Mouse (Mus musculus) activated CD4-positive, CD25-positive, alpha-beta regulatory T cell, adult 4 months (primary cell): ENCODE measurements at regions not wholly inside any gene's neighbourhood (a gene's known extent, or its start where the extent isn't known, plus 50 kb on each side); places are given as distances from the start of the nearest gene placed in this dataset.
"Not testable (repeated sequence)": the region's sequence is repeated elsewhere in the genome, so short reads cannot be mapped to it uniquely, and the experiment has no call there.

ENCODE experiments used
- ATAC-seq: one replicate; pipeline ENCODE4 v1.8.0; 2017

DNA sequence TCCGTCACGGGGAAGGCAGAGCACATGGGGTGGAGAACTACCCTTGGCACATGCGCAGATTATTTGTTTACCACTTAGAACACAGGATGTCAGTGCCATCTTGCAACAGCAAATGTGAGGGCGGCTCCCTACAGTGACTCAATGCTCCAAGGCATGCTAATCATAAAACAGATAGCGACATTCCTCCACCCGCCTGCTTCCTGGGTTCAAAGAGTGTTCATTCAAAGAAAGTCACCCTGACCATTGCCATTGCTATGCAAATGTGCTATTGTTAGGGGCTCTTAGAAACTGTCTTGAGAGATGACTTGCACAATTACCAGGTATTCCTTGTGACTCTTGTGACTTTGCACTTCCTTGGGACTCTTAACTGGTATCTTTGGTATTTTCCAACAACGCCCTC lies 104.1 kb downstream of the H2al2a start:
- ATAC-seq, result not testable (repeated sequence)

DNA sequence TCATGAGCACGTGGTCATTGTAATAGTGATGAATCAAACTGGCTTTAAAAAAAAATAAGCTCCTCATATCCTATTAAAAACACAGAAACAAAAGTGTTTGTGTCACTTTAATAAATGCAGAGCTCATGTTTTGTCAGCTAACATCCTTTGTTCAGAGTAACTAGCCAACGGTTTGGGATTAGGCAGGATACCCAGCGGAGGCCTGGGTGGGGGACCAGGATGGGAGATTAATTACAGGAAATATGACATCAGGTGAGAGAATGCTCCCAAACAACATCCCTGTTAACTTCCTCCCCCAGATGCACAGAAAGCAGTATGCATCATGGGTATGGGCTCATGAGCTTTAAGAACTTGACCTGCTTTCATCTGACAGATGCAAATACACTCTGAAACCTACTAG lies 109.1 kb downstream of the H2al2a start:
- no peak for ATAC-seq

DNA sequence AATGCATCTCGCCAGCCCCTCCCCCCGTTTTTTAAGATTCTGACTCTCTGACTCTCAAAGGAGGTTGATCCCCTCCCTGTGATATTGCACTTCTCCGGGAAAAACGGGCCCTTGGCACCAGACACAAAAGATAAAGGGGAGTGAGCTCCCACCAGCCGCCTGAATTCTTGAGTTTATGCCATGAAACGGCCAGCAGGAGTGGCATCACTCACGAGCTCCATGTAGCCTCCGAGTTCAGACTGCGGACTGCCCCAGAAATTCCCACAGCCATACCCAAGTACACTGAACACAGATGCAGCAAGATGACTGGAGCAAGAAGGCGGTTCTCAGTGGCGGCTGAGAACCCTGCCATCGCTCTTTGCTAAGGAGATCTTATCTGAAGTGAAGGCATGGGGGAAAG lies 114.4 kb downstream of the H2al2a start:
- no peak for ATAC-seq

DNA sequence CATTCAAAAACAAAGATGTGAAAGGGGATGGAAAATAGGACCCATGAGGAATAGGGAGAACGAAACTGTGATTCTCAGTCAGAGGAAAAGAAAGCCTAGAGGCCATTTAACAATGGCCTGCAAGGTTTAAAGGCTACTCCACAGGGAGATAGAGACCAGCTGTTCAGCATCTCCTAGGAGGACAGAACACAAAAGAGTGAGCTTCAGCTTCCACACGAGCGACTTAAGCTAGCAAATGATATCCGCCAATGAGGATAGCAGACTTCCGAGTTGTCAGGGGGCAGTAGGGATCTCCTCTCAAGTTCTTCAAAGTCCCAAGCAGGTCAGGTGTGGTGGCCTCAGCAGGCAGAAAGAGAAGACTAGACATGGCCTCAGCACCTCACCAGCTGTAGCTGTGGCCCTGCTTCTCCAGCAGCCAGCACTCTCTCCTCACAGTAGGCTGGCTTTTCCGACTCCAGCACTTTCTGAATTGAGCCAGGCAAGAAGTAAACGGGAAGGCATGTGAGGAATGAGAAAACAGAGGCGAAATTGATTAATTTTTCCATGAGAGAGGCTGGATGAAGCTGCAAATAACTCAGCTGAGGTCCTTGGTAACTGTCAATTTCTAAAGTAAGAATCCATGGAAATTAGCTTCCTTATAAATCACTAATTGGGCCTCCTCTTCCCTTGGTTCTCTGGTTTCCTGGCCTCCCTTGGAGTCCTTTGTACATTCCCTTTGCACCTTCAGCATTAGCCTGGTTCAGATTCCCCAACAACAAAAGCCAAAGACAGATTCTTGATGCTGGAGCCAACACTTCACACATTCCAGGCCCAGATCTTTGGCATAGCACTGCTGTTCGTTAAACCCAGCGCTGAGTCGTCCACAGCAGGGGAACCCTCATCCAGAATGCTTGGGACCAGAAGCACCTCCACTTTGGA lies 115.7 kb downstream of the H2al2a start:
- no peak for ATAC-seq

DNA sequence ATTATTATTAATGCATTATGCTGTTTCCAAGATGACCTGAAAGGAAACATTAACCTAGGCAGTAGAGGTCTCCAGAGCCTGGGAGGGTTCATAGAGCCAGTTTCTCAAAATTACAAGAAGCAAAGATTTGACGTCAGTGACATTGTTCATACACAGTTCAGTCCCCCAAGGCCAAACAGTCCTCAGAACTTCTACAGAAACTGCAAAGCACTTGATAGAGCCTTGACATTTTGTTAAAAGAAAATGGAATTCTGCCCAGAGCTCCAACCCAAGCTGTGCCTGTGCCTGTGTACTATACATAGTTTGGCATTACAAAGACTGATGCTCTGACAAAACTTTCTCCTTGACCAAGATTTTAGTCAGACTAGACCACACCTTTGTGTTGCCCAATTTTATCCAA lies 118.9 kb downstream of the H2al2a start:
- no peak for ATAC-seq

DNA sequence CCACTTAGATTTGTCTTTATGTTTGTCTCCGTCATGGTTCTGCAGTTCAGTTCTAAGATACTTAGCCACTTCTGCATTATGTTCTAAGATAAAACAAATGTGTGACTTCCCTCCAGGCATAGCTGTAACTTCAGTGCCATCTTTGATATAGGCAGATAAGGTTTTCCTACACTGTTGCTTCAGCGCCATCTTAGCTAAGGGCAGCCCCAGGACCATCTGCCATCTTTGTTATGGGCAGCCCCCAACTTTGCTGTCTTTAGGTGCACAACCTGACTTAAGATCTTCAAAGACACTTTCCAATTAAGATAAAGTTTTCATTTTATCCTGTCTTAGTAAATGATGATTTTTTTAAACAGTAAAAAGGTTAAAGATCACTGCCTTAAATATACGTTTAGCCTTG lies 119.8 kb downstream of the H2al2a start:
- ATAC-seq, result no peak

DNA sequence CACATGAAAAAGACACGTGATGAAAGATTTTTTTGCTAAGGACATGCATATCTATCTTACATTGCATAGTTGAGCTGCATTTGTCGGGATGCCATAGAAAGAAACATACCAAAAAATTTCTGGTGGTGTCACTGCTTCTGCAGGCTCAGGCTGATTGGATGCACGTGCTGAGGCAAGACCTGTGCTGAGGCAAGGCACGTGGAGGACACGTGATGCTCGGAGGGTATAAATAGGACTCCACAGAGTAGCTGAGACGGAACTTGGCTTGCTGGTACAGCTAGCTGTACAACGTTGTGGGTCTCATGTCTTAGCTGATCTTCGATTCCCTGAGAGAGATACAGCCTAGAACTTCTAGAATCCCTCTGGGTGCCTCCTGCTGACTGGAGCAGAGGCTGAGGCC lies 120.6 kb downstream of the H2al2a start:
- ATAC-seq, result no peak

DNA sequence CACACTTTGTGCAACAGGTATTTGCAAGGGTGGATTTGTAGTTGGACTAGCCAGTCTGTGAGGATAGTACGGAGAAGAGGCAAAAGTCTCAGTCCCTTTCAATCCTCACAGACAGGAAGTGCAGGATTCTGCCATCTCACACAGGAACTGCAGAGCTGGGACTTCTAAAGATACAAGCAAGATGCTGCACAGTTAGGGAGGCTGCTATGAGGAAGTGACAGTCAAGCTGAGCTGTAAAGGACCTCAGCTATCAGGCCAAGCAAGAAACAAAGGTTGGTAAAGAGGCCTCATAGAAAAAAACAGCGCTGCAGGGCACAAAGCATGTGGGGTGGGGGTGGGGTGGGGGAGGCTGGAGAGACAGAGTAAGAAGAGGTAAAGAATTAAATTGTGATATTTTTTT lies 126.2 kb downstream of the H2al2a start:
- no peak for ATAC-seq

DNA sequence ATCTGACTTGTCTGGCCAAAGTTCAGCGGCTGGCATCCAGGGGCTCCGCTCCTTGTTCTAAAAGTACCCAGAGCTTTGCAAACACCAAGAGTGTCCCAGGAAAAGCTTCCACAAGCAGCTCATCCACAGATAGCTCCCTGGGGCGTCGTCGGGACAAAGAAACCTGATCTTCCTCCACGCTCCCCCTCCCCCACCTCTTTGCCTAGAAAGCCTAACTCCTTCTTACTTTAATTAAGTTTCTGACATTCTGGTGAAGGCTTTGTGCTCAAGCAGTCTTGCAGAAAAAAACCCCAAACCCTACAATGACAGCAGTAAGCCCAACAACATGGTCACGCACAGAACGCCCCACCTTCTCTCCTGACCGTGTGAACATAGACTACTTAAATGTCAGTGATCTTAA lies 128.6 kb downstream of the H2al2a start:
- ATAC-seq, result no peak

DNA sequence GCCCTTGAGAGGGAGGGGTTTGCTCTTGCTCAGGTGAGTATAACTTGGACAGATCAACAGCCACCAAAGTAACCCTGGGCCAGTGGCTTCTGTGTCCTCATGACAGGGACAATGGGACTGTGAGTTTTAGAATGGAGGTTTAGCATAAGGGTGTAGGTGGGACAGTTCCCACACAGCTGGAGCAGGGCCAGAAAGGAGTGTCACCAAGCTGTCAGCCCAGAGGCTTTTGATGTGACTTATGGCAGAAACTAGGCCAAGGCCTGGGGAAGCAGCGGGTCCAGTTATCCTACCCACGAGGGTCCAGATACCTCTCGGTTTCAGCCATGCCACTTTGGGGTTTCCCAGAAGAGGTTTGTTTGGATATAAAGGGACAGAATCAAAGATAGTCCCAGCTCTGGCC lies 129.4 kb downstream of the H2al2a start:
- no peak for ATAC-seq

DNA sequence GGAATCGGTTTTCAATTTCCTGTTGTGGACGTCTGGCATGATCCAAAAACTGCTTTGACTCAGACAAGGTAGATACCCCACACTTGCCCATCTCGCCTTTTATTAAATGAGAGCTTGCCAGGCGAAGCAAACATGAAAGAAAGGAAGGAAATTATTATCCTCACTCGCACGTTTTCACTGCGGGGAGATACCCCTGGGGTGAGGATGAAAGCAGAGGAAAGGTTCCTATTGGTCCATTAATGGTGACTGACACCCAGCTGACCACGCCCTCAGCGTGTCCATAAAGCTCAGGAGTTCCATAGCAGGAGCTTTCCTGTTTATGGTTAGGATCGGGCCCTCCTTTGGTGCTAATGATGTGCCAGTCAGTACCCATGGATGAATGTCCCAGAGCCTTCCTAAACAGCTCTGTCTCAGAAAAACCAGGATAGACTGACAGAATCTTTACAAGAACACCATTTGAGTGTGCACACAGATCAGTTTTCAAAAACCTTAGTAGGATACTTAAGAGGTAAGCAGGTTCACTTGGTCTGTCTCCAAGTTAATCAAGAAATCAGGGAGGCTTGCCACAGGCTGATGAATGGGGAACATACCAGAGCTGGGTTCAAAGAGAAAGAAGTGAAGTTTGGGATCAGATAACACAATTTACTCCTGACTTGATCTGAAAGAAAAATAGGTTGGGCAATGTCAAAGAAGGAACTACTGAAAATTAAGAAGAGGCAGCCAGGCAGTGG lies 130.7 kb upstream of the Nebl start:
- ATAC-seq, result no peak

DNA sequence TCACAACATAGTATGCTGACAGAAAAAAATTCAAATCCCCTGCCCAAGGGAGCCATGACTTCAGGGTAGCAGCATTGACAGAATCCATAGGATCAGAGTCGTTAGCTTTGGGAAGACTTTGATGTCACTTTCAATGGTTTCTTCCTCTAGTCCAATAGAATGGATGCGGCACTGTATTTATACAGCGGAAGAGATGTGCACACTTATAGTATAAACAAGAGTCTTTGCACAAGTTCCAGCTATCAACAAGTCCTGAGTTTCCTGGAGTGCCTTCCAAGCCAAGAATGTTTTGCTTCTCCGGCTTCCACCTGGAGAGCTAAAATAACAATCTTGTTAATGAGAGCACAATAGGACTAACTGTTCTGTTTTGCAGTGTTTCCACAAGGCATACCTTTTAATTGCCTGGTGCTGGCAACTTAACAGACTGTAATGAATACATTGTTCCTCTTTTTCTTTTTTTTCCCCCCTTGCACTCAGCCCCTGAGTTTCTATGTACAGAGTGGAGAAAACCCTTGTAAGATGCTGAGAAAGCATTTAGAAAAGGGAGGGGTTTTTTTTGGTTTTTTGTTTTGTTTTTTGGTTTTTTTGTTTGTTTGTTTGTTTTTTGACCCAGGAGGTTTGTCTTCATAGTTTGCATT lies 129.8 kb upstream of the Nebl start:
- ATAC-seq, result no peak

DNA sequence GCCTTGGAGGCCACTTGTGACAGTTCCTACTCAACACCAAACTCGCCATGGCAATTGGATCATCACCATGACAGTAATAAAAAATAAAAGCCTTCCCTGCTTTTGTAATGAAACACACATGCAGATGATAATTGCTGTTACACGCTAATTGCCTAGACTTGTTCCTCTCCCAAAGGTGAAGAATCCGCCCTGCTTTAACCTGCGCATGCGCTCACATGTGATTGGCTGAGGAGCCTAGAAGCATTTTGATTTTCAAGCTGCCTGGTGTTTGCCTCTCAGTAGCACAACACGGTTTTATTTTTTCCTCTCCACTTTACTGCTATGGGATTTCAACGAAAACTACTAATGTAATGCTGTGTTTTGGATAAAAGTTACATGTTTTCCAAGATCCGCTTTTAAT lies 128.0 kb upstream of the Nebl start:
- no peak for ATAC-seq

DNA sequence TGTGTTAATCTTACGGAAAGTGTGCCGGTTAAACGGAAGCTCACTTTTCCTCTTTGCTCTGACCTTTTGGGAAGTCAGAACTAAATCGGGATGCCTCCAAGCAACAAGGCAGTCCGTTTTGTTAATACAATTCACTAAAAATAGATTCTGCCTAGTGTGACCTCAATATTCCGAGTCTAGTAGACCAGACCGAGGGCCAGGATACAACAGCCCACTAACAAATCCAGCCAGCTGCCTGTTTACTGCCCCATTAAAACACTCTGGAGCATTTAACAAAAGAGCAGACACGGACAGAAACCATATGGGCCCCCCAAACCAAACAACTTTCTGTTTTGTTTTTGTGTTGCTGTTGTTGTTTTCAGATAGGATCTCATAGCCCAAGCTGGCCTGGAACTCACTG lies 127.1 kb upstream of the Nebl start:
- ATAC-seq, result no peak

DNA sequence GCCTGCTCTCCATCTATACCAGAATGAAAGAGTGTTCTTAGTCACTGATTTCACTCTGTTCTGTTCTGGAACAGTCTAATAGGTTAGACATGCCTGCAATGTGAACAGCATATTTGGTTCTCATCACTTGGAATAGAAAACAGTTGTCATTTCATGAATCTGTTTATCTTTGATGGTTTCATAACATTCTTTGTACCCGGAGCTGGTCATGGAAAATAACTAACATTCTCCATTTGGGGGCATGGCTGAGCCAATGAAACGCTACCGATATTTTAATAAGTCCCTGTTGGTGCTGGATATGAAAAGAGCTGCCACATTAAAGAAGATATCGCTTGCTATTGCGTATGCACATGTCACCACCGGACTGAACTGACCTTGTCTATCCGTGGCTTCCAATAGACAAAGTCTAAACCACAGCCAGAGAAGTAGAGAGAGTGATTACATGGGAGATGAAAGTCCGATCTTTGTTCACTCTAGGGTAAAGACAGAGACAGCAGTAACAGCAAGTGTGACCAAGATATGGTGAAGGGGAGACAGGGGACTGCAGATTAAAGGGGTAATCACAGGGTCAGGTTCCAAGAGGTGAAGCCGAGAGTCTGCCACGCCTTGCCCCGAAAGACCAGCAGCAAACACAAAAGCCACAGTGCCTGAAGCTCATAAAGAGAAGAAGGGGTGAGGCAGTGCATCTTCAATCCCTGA lies 124.5 kb upstream of the Nebl start:
- no peak for ATAC-seq

DNA sequence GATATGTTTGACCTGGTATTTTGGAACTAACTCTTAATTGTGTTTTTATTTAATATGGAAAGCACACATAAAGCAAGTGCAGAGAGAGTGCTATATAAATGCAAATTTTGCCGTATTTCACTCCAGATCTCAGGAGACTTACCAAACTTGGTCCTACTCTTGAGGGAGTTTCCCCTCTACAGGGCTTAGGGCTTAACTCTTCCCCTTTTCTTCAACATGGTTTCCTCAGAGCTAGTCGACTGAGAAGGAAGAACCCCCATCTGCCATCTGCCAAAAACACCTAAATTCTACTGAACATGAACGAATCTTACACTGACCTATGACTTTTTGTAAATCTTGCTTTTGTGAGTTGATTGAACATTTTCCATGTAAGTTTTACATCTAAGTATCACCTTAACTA lies 122.8 kb upstream of the Nebl start:
- no peak for ATAC-seq

DNA sequence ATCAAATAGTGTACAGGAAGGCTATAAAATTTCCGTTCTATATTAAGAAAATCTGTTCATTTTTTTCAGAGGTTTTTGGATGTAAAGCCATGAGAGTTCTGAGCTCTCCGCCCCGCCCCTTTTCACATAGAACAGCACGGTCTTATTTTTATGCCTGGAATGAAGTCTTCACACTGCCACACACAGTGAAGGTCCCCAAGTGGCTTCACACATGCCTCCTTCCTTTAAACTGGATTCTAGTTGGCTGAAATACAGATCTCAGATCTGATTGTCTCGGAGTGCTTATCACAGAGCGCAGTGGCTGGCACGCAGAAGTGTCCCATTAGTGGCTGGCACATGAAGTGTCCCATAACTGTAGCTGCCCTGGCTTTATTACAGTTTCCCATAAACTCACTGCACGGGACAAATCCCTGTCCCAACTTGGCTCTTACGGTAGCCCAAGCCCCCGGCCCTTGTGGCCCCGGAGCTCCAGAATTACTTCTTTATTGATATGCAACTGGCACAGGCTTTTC lies 122.3 kb upstream of the Nebl start:
- no peak for ATAC-seq

DNA sequence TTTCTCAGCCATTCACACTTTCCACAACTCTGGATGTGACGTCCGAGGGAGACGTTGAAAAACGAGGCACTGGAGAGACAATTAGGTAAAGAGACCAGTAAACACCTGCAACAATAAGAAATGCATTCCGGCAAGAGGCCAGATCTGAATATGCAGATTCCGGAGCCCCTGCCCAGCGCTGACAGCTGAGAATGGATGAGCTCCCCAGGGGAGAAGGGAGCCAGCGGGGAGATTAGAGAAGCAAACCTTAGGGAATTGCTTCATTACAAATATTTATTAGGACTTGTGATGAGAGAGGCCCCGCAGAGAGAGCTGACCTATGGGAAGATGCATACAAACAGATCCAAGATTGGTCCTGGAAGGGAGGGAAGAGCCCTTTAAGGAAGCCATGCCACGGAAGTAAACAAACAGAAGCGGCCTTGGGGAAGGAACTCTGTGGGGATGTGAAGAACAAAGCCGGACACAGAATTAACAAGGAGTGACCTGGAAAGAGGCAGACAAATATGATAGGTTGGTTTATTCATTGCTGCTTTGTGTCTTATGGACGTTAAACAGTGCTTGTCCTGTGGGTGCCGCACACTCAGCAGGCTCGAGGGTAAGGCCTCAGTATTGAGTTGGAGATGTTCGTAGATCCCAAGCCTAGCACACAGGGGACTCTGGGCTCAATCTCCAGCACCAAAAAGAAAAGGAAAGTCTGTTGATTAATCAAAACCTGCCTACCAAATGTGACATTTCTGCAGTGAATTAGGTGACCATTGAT lies 121.7 kb upstream of the Nebl start:
- no peak for ATAC-seq

DNA sequence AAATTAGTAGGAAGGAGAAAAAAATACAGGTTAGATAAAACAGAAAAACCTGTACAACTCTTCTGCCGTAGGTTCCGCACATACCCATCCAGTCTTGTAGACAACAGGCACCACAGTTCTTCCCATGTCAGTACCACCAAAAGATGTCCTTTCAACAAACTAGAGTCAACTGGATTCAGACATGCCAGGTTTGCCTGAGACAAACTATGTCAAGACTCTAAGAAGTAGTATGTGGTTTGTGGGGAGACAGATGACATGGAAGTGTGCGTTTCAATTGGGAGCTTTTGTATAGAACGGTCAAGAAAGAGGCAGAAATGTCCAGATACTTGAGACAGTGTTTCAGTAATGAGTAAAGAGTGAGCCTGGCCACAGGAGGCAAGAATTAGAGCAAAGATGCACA lies 119.5 kb upstream of the Nebl start:
- no peak for ATAC-seq

DNA sequence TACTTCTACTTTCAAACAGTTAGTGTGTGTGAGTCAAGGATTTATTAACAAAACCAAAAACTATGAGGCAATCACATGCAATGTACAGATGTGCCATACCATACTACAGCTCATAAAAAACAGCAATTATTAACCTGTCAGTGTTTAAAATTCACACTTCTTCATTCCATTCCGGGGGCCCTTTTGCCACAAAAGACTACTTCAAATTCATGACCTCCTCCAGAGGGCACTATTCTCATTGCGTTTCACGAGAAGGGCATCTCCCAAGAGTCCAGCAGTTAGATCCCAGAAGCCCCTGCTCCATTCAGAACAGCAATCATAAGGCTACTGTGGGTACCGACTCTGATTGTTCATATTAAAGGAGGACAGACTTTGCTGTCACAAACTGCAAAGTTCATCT lies 118.0 kb upstream of the Nebl start:
- ATAC-seq, result no peak

DNA sequence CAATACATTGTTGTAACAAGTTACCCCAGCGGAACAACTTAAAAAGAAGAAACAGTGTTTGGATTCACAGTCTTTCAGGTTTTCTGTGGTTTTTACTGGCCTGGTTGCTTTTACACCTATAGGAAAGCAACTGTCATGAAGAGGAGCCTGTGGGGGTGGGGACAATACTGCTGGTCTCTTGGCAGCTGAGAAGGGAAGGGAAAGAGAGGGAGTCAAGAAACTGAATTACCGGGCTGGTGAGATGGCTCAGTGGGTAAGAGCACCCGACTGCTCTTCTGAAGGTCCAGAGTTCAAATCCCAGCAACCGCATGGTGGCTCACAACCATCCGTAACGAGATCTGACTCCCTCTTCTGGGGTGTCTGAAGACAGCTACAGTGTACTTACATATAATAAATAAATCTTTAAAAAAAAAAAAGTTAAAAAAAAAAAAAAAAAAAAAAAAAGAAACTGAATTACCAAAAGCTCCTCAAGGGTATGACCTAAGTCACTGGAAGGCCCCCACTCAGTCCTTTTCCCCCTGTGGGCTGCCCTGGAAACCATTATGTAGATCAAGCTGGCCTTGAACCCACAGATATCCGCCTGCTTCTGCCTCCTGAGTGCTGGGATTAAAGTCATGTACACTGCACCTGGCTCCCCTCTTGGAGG lies 114.3 kb upstream of the Nebl start:
- ATAC-seq, result not testable (repeated sequence)
